8 mouse cellular contexts compared by ENCODE assay signal in the genomic region with DNA sequence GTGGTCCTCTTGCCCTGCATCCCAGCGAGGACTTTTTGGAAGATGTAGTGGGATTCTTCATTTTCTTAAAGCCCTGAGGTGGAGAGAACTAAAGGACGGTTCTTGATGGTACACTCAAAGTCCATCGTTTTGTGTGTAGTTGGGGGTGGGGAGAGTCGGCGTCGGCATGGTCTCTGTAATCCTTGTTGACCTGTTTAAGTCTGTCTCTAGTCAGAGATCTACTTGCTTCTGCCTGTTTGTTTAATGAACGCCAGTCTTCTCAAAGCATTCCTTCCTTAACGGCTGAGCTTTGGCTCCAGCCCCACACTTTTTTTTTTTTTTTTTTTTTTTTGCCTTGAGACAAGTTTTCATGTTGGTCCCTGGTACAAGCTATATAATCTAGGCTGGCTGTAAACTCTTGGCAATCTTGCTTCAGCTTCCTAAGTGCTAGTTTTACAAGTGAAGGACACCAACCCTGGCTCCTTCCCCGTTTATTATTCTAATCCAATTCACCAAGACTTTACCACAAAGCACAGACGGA. TPM values are rescaled to one million over a fixed set of nuclear protein-coding genes. Genes with fewer than 3 reads are reported as not detected.
DNase-seq lines count a peak whose midpoint lies in the region; ATAC-seq and TF ChIP-seq lines count a peak whose summit lies in the region.

No protein-coding gene starts in this region.

- ATAC-seq in kidney, postnatal 0 days (replicated peaks; ENCODE audit: low FRiP score, low read depth) = 0 out of 2 replicates have a peak, but pooled peaks have one; percentile 3
- ATAC-seq in embryonic facial prominence, embryonic 11.5 days (replicated peaks; ENCODE audit: insufficient number of reproducible peaks, low FRiP score, low TSS enrichment, low read depth) = no peak
- ATAC-seq in intestine, embryonic 16.5 days = peak; percentile 24

- no peaks in the 10 kb centered on the region for H3K9me3 ChIP-seq in kidney, postnatal 0 days (replicated peaks; ENCODE audit: low read length)
- no peaks in the 10 kb centered on the region for H3K9me3 ChIP-seq in embryonic facial prominence, embryonic 11.5 days (replicated peaks; ENCODE audit: control insufficient read depth, low read length)
- H3K9me3 ChIP-seq in intestine, embryonic 16.5 days (ENCODE audit: control insufficient read depth, low read length) = no peaks in the 10 kb centered on the region

- H3K36me3 ChIP-seq in kidney, postnatal 0 days (ENCODE audit: insufficient read depth, low read length) = peaks cover 33% of the 10 kb centered on the region
- H3K36me3 ChIP-seq in embryonic facial prominence, embryonic 11.5 days (replicated peaks; ENCODE audit: control insufficient read depth, insufficient read depth, low read depth, low read length) = peaks cover 11% of the 10 kb centered on the region
- H3K36me3 ChIP-seq in intestine, embryonic 16.5 days (ENCODE audit: control insufficient read depth, insufficient read depth, low read length) = peaks cover 10% of the 10 kb centered on the region
- peaks cover 24% of the 10 kb centered on the region for H3K36me3 ChIP-seq in myocyte (ENCODE audit: control insufficient read depth, insufficient read depth)

- 9% methylated on average over 10 of the region's 10 CpGs for WGBS in kidney, postnatal 0 days
- 11% methylated on average over 10 of the region's 10 CpGs for WGBS in embryonic facial prominence, embryonic 11.5 days
- 5% methylated on average over 10 of the region's 10 CpGs for WGBS in intestine, embryonic 16.5 days

- H3K79me2 ChIP-seq in myocyte (ENCODE audit: control insufficient read depth, insufficient read depth) = peaks cover 15% of the 10 kb centered on the region

- no peak for TF ChIP-seq POLR2A in myocyte (IDR thresholded peaks at IDR 0.05; ENCODE audit: insufficient read length, low read depth)

- H3K4me2 ChIP-seq in kidney, postnatal 0 days (ENCODE audit: low read length) = peak overlapping the region; percentile 72
- H3K4me2 ChIP-seq in embryonic facial prominence, embryonic 11.5 days (ENCODE audit: low read depth, low read length) = peak overlapping the region; percentile 45
- H3K4me2 ChIP-seq in intestine, embryonic 16.5 days (ENCODE audit: low read depth, low read length) = peak overlapping the region; percentile 82
- H3K4me2 ChIP-seq in myocyte (ENCODE audit: low read depth) = peak overlapping the region; percentile 70

- H3K27me3 ChIP-seq in kidney, postnatal 0 days (ENCODE audit: insufficient read depth, low read length) = no peaks in the 10 kb centered on the region
- no peaks in the 10 kb centered on the region for H3K27me3 ChIP-seq in embryonic facial prominence, embryonic 11.5 days (ENCODE audit: control insufficient read depth, insufficient read depth, low read length)
- no peaks in the 10 kb centered on the region for H3K27me3 ChIP-seq in intestine, embryonic 16.5 days (replicated peaks; ENCODE audit: control insufficient read depth, insufficient read depth, low read length)
- no peaks in the 10 kb centered on the region for H3K27me3 ChIP-seq in myocyte (ENCODE audit: control insufficient read depth, insufficient read depth, insufficient read length)

- peak overlapping the region; percentile 63 for H3K4me3 ChIP-seq in kidney, postnatal 0 days (replicated peaks; ENCODE audit: low read depth, low read length)
- H3K4me3 ChIP-seq in embryonic facial prominence, embryonic 11.5 days (ENCODE audit: low read depth, low read length) = peak overlapping the region; percentile 79
- peak overlapping the region; percentile 78 for H3K4me3 ChIP-seq in intestine, embryonic 16.5 days (ENCODE audit: low read length)
- H3K4me3 ChIP-seq in myocyte = peak overlapping the region; percentile 76

- DNase-seq in kidney, postnatal 0 days (ENCODE audit: low spot score) = peak; percentile 47
- no peak for DNase-seq in kidney, adult 11 months
- no peak for DNase-seq in embryonic facial prominence, embryonic 11.5 days (ENCODE audit: low spot score)
- no peak for DNase-seq in cerebellum, postnatal 36 days
- DNase-seq in cerebellum, adult 11 months = no peak
- no peak for DNase-seq in testis, postnatal 10 days (ENCODE audit: low spot score)

- TF ChIP-seq CTCF in kidney, postnatal 0 days (IDR thresholded peaks at IDR 0.05; ENCODE audit: low read depth) = no peak

- peak overlapping the region; percentile 80 for H3K9ac ChIP-seq in kidney, postnatal 0 days (ENCODE audit: low read depth, low read length)
- peak overlapping the region; percentile 89 for H3K9ac ChIP-seq in embryonic facial prominence, embryonic 11.5 days (replicated peaks; ENCODE audit: low read length)
- H3K9ac ChIP-seq in intestine, embryonic 16.5 days (ENCODE audit: low read depth, low read length) = peak overlapping the region; percentile 96

- peak overlapping the region; percentile 36 for H3ac ChIP-seq in myocyte (ENCODE audit: control insufficient read depth, insufficient read length)

- peak overlapping the region; percentile 91 for H3K27ac ChIP-seq in kidney, postnatal 0 days
- no peak overlapping the region for H3K27ac ChIP-seq in embryonic facial prominence, embryonic 11.5 days (replicated peaks; ENCODE audit: low read depth, low read length)
- H3K27ac ChIP-seq in intestine, embryonic 16.5 days (ENCODE audit: low read length) = peak overlapping the region; percentile 94

- peaks cover 8% of the 10 kb centered on the region for H3K4me1 ChIP-seq in kidney, postnatal 0 days (replicated peaks; ENCODE audit: insufficient read depth, low read length)
- H3K4me1 ChIP-seq in embryonic facial prominence, embryonic 11.5 days (ENCODE audit: control insufficient read depth, insufficient read depth, low read length) = no peaks in the 10 kb centered on the region
- peaks cover 7% of the 10 kb centered on the region for H3K4me1 ChIP-seq in intestine, embryonic 16.5 days (ENCODE audit: control insufficient read depth, insufficient read depth, low read length)

TF ChIP-seq in myocyte, 11 proteins besides CTCF, POLR2A, EP300 and RAD21:
- TF ChIP-seq E2F4 (IDR thresholded peaks at IDR 0.05; ENCODE audit: insufficient read depth) (no peak), TCF12 (IDR thresholded peaks at IDR 0.05; ENCODE audit: insufficient read depth, poor library complexity, severe bottlenecking) (no peak), USF1 (IDR thresholded peaks at IDR 0.05; ENCODE audit: low read depth) (no peak), MYOG (IDR thresholded peaks at IDR 0.05; ENCODE audit: control insufficient read depth in 1 of 3, insufficient read depth in 1 of 3, insufficient read length in 2 of 3, low read depth in 2 of 3) (no peak), REST (IDR thresholded peaks at IDR 0.05; ENCODE audit: insufficient read depth, insufficient read length) (no peak), CEBPB (IDR thresholded peaks at IDR 0.05; ENCODE audit: insufficient read depth, poor library complexity, severe bottlenecking) (no peak), SRF (IDR thresholded peaks at IDR 0.05; ENCODE audit: control insufficient read depth, insufficient read length, low read depth) (no peak), POLR2AphosphoS2 (IDR thresholded peaks at IDR 0.05; ENCODE audit: insufficient read length, low read depth) (no peak), TCF3 (IDR thresholded peaks at IDR 0.05; ENCODE audit: insufficient read length, low read depth) (no peak), MAX (IDR thresholded peaks at IDR 0.05; ENCODE audit: low read depth) (no peak), MYOD1 (IDR thresholded peaks at IDR 0.05; ENCODE audit: control insufficient read depth in 1 of 3, insufficient read length in 2 of 3, low read depth in 2 of 3) (no peak)
TF ChIP-seq in myocyte: peak in this region for 0.

RNA-seq across cellular contexts. Expression of a gene that starts 0.6 kb away (rescaled TPM):
- polyA plus RNA-seq in kidney, postnatal 0 days (2015; fragmentation: Nextera tagmentation; extraction: Ambion mirVana) = 70.3 and 72.8 TPM in 2 replicates
- polyA plus RNA-seq in embryonic facial prominence, embryonic 11.5 days (2014; fragmentation: Nextera tagmentation; extraction: Ambion mirVana) = 76.6 and 79.7 TPM in 2 replicates
- polyA plus RNA-seq in intestine, embryonic 16.5 days (2015; fragmentation: Nextera tagmentation; extraction: Ambion mirVana) = 79.6 and 81.1 TPM in 2 replicates
- polyA plus RNA-seq in myocyte (2012; fragmentation: generic; extraction: Trizol) = 51.6 TPM

RNA-seq across cellular contexts. Expression of a gene that starts 23.5 kb away (rescaled TPM):
- 40.0 and 45.9 TPM in 2 replicates for polyA plus RNA-seq in kidney, postnatal 0 days (2015; fragmentation: Nextera tagmentation; extraction: Ambion mirVana)
- 60.6 and 61.5 TPM in 2 replicates for polyA plus RNA-seq in embryonic facial prominence, embryonic 11.5 days (2014; fragmentation: Nextera tagmentation; extraction: Ambion mirVana)
- 82.2 and 90.6 TPM in 2 replicates for polyA plus RNA-seq in intestine, embryonic 16.5 days (2015; fragmentation: Nextera tagmentation; extraction: Ambion mirVana)
- polyA plus RNA-seq in myocyte (2012; fragmentation: generic; extraction: Trizol) = 33.2 TPM

RNA-seq across cellular contexts. Expression of a gene that starts 26.7 kb away (rescaled TPM):
- polyA plus RNA-seq in kidney, postnatal 0 days (2015; fragmentation: Nextera tagmentation; extraction: Ambion mirVana) = 2.4 and 3.0 TPM in 2 replicates
- 0.67 and 2.2 TPM in 2 replicates for polyA plus RNA-seq in embryonic facial prominence, embryonic 11.5 days (2014; fragmentation: Nextera tagmentation; extraction: Ambion mirVana)
- 5.3 and 7.8 TPM in 2 replicates for polyA plus RNA-seq in intestine, embryonic 16.5 days (2015; fragmentation: Nextera tagmentation; extraction: Ambion mirVana)
- 0.30 TPM for polyA plus RNA-seq in myocyte (2012; fragmentation: generic; extraction: Trizol)

RNA-seq across cellular contexts. Expression of a gene that starts 55.7 kb away (rescaled TPM):
- 38.1 and 39.0 TPM in 2 replicates for polyA plus RNA-seq in kidney, postnatal 0 days (2015; fragmentation: Nextera tagmentation; extraction: Ambion mirVana)
- polyA plus RNA-seq in embryonic facial prominence, embryonic 11.5 days (2014; fragmentation: Nextera tagmentation; extraction: Ambion mirVana) = 60.5 and 64.6 TPM in 2 replicates
- 39.8 and 41.1 TPM in 2 replicates for polyA plus RNA-seq in intestine, embryonic 16.5 days (2015; fragmentation: Nextera tagmentation; extraction: Ambion mirVana)
- 26.6 TPM for polyA plus RNA-seq in myocyte (2012; fragmentation: generic; extraction: Trizol)
